Mouse (Mus musculus) forebrain, embryonic 11.5 days (tissue): Measurements from ENCODE around the gene Khdrbs2. TPM values are rescaled to one million over a fixed set of nuclear protein-coding genes. Genes with fewer than 3 reads are reported as not detected.
"Not testable (repeated sequence)": the region's sequence is repeated elsewhere in the genome, so short reads cannot be mapped to it uniquely, and the experiment has no call there.

ENCODE experiments used
- ATAC-seq: fragments of 200-750 bp; cut with Nextera tagmentation; replicated peaks from 2 replicates; pipeline ENCODE4 v1.8.0; 2017; ENCODE audit warnings: moderate TSS enrichment; ENCODE audit not compliant: low FRiP score
- DNase-seq: peaks from one replicate; pipeline ENCODE4 v3.0.0-alpha.2; 2017; ENCODE audit warnings: low spot score
- H3K27ac ChIP-seq: fragments of 300-500 bp; sonication (generic); 2 replicates; pipeline ENCODE4 v1.5.1; 2014; ENCODE audit warnings: low read depth, low read length
- H3K27me3 ChIP-seq: fragments of 300-500 bp; sonication (generic); 2 replicates; pipeline ENCODE4 v1.6.1; 2014; ENCODE audit warnings: mild to moderate bottlenecking, low read length, mixed read lengths; ENCODE audit not compliant: control insufficient read depth, insufficient read depth
- H3K36me3 ChIP-seq: fragments of 300-500 bp; sonication (generic); 2 replicates; pipeline ENCODE4 v1.6.1; 2014; ENCODE audit warnings: mild to moderate bottlenecking, low read length, moderate library complexity, mixed read lengths; ENCODE audit not compliant: control insufficient read depth, insufficient read depth
- H3K4me1 ChIP-seq: fragments of 300-500 bp; sonication (generic); replicated peaks from 2 replicates; pipeline ENCODE4 v1.6.1; 2014; ENCODE audit warnings: low read length, mixed read lengths; ENCODE audit not compliant: control insufficient read depth, insufficient read depth
- H3K4me2 ChIP-seq: fragments of 300-500 bp; sonication (generic); 2 replicates; pipeline ENCODE4 v1.6.1; 2014; ENCODE audit warnings: low read depth, mild to moderate bottlenecking, low read length, moderate library complexity, mixed read lengths; ENCODE audit not compliant: severe bottlenecking
- H3K4me3 ChIP-seq: fragments of 300-500 bp; sonication (generic); 2 replicates; pipeline ENCODE4 v1.5.1; 2014; ENCODE audit warnings: low read depth, low read length
- H3K9ac ChIP-seq: fragments of 300-500 bp; sonication (generic); 2 replicates; pipeline ENCODE4 v1.6.1; 2014; ENCODE audit warnings: low read length
- H3K9me3 ChIP-seq: fragments of 300-500 bp; sonication (generic); 2 replicates; pipeline ENCODE4 v1.6.1; 2016; ENCODE audit warnings: low read length, mixed read lengths; ENCODE audit not compliant: control insufficient read depth
- WGBS: fragments of 180-500 bp; shearing (Covaris S2); extraction: QIAGEN DNeasy Blood & Tissue Kit; methylation state at CpG from one replicate; pipeline ENCODE4 v1.1.7; 2014; 5-methylcytosine and 5-hydroxymethylcytosine counted together
- polyA plus RNA-seq: library from polyadenylated mRNA; unstranded; fragments of >200 nt; fragmentation: Nextera tagmentation; extraction: Ambion mirVana; gene quantifications from 2 replicates; pipeline ENCODE4 v1.2.1, GENCODE M21; 2014

Gene Khdrbs2
- polyA plus RNA-seq, 1 experiment from 2014 or later, result 13.1 TPM

DNA sequence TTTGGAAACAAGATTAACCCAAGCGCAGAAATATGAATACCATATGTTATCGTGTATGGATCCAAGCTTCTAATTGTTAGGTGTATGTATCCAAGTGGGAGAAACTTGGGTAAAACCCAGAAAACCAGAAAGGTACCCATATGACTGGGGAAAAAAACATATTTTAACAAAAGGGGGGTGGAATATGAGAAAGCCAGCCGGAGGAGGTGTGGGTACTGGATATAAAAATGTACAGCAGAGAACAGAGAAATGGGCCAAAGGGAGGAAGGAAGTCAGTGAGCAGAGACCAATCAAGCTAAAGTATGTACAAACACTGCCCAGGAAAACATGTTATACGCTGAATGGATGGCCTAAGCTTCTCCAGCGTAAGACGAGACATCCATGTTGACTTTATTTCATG is 330.9 kb downstream of the Khdrbs2 start:
- Histone ChIP-seq H3K4me2 (no peak overlapping the region), H3K9ac (no peak overlapping the region), H3K27me3 (no peaks in the 10 kb centered on the region), H3K9me3 (no peaks in the 10 kb centered on the region), H3K36me3 (no peaks in the 10 kb centered on the region), H3K27ac (no peak overlapping the region), H3K4me3 (no peak overlapping the region), H3K4me1 (no peaks in the 10 kb centered on the region)
- DNase-seq, result no peak
- ATAC-seq, result no peak
- WGBS, result 94% methylated on average over 6 of the region's 6 CpGs

- 79% methylated on average over 2 of the region's 7 CpGs for WGBS
- not testable (repeated sequence) for ATAC-seq, DNase-seq, H3K27ac ChIP-seq, H3K27me3 ChIP-seq, H3K9me3 ChIP-seq, H3K4me3 ChIP-seq, H3K9ac ChIP-seq, H3K4me1 ChIP-seq, H3K36me3 ChIP-seq, H3K4me2 ChIP-seq
Measured at GRCm38 (mm10) chr1:32547194-32547593, 374.7 kb downstream of the Khdrbs2 start, which contains the start of gene Gm5415. TSS of gene Gm5415 (minus strand) at chr1:32547294.

DNA sequence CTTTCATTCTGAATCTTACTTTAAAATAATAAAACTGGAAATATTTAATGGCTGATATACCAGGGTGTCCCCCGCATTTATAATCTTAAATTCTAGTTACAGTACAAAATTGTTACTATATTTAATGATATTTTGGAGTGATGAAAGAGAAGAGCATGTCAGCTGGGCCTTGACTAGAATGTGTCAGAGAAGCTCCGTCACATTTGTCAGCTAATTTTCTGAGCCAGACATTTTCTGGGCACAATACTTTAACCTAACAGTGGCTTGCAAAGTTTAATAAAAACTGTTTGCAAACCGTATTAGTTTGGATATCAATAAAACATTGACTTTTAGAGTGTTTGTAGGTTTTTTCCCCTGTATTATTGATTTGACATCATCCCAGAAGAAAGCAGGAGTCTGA is 380.9 kb downstream of the Khdrbs2 start:
- no peaks in the 10 kb centered on the region for H3K36me3 ChIP-seq
- no peaks in the 10 kb centered on the region for H3K4me1 ChIP-seq
- WGBS, result 93% methylated on average over 3 of the region's 3 CpGs
- no peak overlapping the region for H3K27ac ChIP-seq
- no peaks in the 10 kb centered on the region for H3K27me3 ChIP-seq
- ATAC-seq (no peak), DNase-seq (no peak)
- no peak overlapping the region for H3K4me3 ChIP-seq
- no peaks in the 10 kb centered on the region for H3K9me3 ChIP-seq
- H3K4me2 ChIP-seq, result no peak overlapping the region
- H3K9ac ChIP-seq, result no peak overlapping the region

DNA sequence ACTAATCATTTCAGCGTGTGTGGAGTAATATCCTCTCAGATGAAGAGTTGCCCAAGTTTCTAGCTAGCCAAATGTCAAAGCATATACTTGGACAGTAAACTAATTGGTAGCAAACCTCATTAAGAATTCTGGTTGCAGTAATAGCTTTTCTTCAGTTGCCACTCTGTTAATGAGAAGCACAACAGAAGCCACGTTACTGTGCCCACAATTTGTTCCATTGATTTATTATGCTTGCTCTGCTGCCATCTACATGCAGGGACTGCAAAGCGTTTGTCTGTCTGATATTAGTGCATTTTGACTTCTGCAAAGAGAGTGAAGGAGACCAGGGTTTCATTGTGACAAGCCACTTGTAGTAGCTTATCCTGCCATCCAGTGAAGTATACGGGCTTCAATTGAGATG is 381.4 kb downstream of the Khdrbs2 start:
- Histone ChIP-seq H3K36me3 (no peaks in the 10 kb centered on the region), H3K9ac (no peak overlapping the region), H3K27me3 (no peaks in the 10 kb centered on the region), H3K4me3 (no peak overlapping the region), H3K4me2 (no peak overlapping the region), H3K27ac (no peak overlapping the region), H3K9me3 (no peaks in the 10 kb centered on the region), H3K4me1 (no peaks in the 10 kb centered on the region)
- DNase-seq, result no peak
- WGBS, result 57% methylated on average over 4 of the region's 4 CpGs
- ATAC-seq, result no peak

- 80% methylated on average over 2 of the region's 2 CpGs for WGBS
- H3K36me3 ChIP-seq, result no peaks in the 10 kb centered on the region
- H3K27me3 ChIP-seq, result no peaks in the 10 kb centered on the region
- H3K9ac ChIP-seq, result no peak overlapping the region
- no peak overlapping the region for H3K4me2 ChIP-seq
- H3K27ac ChIP-seq, result no peak overlapping the region
- H3K9me3 ChIP-seq, result no peaks in the 10 kb centered on the region
- H3K4me1 ChIP-seq, result no peaks in the 10 kb centered on the region
- ATAC-seq, result no peak; the same call in 1 of the 2 replicates
- no peak for DNase-seq
- no peak overlapping the region for H3K4me3 ChIP-seq
Measured at GRCm38 (mm10) chr1:32568901-32569300, 396.4 kb downstream of the Khdrbs2 start.

GRCm38 (mm10) chr1:32626060-32626459 is 453.5 kb downstream of the Khdrbs2 start:
- 55% methylated on average over 1 of the region's 1 CpGs for WGBS
- Histone ChIP-seq H3K36me3 (no peaks in the 10 kb centered on the region), H3K27ac (no peak overlapping the region), H3K9ac (no peak overlapping the region), H3K27me3 (no peaks in the 10 kb centered on the region), H3K9me3 (no peaks in the 10 kb centered on the region), H3K4me2 (no peak overlapping the region), H3K4me1 (no peaks in the 10 kb centered on the region), H3K4me3 (no peak overlapping the region)
- peak; percentile 33; the same call in 1 of the 2 replicates for ATAC-seq
- no peak for DNase-seq

DNA sequence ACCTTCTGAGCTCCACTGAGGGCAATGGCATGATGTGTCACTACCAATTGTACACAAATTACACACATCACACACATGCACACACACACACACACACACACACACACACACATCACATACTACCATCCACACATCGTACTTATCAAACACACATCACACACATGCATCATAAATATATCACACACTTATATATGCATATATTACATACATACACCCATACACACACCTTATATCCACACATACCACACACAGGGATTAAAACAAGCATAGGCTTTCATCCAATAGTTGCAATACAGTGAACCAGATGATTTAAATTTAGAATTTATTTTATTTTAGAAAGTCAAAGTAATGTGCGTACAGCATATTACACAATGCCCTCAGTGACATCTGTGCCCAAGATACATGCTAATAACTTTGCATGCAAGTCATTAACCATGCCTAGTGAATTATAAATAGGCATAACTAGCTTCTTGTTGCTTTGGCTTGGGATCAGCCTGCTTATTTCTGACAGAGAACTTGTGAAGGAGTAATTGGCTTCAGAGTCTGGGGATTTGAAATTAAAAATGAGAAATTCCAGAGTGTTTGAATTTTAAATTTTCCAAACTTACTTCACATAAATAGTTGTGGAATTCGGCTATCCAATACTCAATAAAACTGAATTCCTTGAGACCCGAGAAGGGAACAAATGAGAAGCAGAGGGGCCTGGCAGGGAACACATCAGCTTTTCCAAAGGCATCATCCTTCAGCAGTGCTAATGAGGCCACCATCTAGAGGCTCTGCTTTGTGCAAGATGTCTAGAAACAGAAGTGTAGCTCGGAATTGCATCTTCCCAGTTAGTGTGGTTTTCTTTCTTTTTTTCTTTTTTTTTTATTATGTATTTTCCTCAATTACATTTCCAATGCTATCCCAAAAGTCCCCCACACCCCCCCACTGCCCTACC is 460.2 kb downstream of the Khdrbs2 start:
- no peaks in the 10 kb centered on the region for H3K27me3 ChIP-seq
- no peaks in the 10 kb centered on the region for H3K9me3 ChIP-seq
- WGBS, result 88% methylated on average over 5 of the region's 5 CpGs
- no peak overlapping the region for H3K4me2 ChIP-seq
- H3K4me1 ChIP-seq, result no peaks in the 10 kb centered on the region
- H3K36me3 ChIP-seq, result no peaks in the 10 kb centered on the region
- no peak overlapping the region for H3K4me3 ChIP-seq
- ATAC-seq, result no peak
- DNase-seq, result no peak
- H3K27ac ChIP-seq, result no peak overlapping the region
- H3K9ac ChIP-seq, result no peak overlapping the region

DNA sequence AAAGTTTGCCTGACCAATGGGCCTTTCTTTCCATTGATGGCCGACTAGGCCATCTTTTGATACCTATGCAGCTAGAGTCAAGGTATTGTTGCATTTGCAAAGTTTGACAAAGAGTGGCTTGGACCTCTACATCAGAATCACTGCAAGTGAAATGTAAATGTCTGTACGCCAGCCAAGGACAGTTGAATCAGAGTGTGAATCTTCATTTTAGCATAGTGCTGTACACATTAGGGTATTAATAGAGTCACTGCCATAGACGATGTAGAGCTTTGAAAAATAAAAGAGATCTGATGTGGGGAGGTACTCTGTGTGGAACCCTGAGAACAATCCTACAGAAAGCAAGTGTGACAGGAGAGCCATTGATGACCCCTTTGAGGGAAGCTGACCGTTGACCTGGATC is 460.9 kb downstream of the Khdrbs2 start:
- WGBS, result 85% methylated on average over 4 of the region's 4 CpGs
- no peak for ATAC-seq
- Histone ChIP-seq H3K4me3 (no peak overlapping the region), H3K27me3 (no peaks in the 10 kb centered on the region), H3K36me3 (no peaks in the 10 kb centered on the region), H3K4me1 (no peaks in the 10 kb centered on the region), H3K27ac (no peak overlapping the region), H3K9ac (no peak overlapping the region), H3K4me2 (no peak overlapping the region), H3K9me3 (no peaks in the 10 kb centered on the region)
- DNase-seq, result no peak

DNA sequence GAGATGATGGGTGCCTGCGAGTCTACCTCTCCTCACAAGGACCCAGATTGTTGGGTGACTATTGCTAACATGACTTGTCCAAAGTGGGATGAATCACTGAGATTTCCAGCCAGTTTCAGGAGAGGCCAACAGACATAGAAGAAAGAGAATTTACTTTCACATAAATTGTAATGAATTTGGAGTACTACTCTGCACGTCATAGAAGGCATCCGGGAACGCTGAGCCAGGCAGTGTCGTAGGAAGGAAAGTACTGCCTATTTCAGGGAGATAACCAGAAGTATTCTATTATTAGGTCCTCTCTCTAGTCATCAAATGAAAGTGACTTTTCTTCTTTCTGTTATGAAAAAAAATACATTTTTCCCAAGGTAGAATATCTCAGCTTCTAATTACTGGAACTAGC is 466.6 kb downstream of the Khdrbs2 start:
- WGBS, result 94% methylated on average over 5 of the region's 5 CpGs
- ATAC-seq, result no peak

More for the DNA sequence above, 466.6 kb downstream of the Khdrbs2 start:
- Histone ChIP-seq H3K4me2 (no peak overlapping the region), H3K27me3 (no peaks in the 10 kb centered on the region), H3K4me1 (no peaks in the 10 kb centered on the region), H3K4me3 (no peak overlapping the region), H3K36me3 (no peaks in the 10 kb centered on the region), H3K27ac (no peak overlapping the region), H3K9ac (no peak overlapping the region), H3K9me3 (no peaks in the 10 kb centered on the region)
- no peak for DNase-seq
